ENCODE assay signal across 9 mouse cellular contexts in the genomic region with DNA sequence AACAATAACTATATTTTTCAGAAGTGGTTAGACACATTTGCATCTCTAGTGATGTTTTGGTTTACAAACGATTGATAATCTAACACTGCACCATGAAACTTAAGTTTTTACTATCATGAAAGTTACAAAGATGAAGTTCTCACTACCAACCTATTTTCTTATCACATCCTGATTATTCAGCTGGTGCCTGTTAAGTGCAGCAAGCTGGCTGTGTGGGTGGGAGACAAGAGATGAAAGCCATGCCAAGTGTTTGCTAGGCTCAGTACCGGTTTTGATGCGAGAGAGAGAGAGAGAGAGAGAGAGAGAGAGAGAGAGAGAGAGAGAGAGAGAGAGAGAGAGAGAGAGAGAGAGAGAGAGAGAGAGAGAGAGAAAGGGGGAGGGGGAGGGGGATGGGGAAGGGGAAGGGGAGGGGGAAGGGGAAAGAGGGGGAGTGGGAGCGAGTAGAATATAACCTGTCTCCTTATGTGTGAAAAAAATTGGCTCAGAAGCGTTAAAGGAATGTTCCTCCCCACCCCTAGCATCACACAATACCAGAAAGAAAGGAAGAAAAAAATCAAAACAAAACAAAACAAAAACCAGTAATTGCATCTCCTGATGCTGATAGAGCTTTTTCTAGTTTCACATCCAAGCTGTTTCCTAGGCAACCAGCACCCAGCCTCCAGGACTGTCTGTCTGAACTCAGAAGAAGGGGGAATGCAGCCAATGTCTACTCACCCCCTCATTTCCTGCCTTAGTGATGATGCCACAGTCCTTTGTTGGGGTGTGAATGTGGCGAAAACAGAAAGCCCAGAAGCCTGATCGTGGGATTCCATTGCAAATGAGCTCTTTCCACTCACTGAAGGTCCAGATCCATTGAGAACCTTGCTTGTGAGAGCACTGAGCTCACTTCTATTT. TPM values are rescaled to one million over a fixed set of nuclear protein-coding genes. Genes with fewer than 3 reads are reported as not detected.
DNase-seq lines count a peak whose midpoint lies in the region; ATAC-seq lines count a peak whose summit lies in the region.
"Had no signal": no experiment of that assay in that cellular context is flagged by ENCODE, and none has a peak within 500 bp of the region (broad histone marks: within the 10 kb centered on the region; RNA-seq: fewer than 3 reads in every experiment).

No protein-coding gene starts in this region.

- peak overlapping the region; percentile 17; the same call in 1 of the 2 replicates for H3K27ac ChIP-seq in limb, embryonic 15.5 days
- H3K27ac ChIP-seq in limb, embryonic 10.5 days: no peak overlapping the region
- 0 out of 2 replicates have a peak overlapping the region, but pooled peaks have one; percentile 28 for H3K27ac ChIP-seq in embryonic facial prominence, embryonic 15.5 days (replicated peaks)
- peak overlapping the region; percentile 59 for H3K27ac ChIP-seq in hindbrain, embryonic 11.5 days (ENCODE audit: low read depth, low read length)
- H3K27ac ChIP-seq in lung, embryonic 16.5 days (ENCODE audit: low read length): peak overlapping the region; percentile 68

- no peak overlapping the region for H3K9ac ChIP-seq in limb, embryonic 15.5 days
- no peak overlapping the region for H3K9ac ChIP-seq in embryonic facial prominence, embryonic 15.5 days
- no peak overlapping the region for H3K9ac ChIP-seq in hindbrain, embryonic 11.5 days (ENCODE audit: low read depth, low read length)
- H3K9ac ChIP-seq in lung, embryonic 16.5 days (ENCODE audit: low read length): no peak overlapping the region

- H3K9me3 ChIP-seq in limb, embryonic 15.5 days: no peaks in the 10 kb centered on the region
- no peaks in the 10 kb centered on the region for H3K9me3 ChIP-seq in limb, embryonic 10.5 days (replicated peaks)
- H3K9me3 ChIP-seq in embryonic facial prominence, embryonic 15.5 days (replicated peaks): no peaks in the 10 kb centered on the region
- H3K9me3 ChIP-seq in hindbrain, embryonic 11.5 days (ENCODE audit: control insufficient read depth, low read length): no peaks in the 10 kb centered on the region
- no peaks in the 10 kb centered on the region for H3K9me3 ChIP-seq in lung, embryonic 16.5 days (ENCODE audit: control insufficient read depth, low read length)

- no peaks in the 10 kb centered on the region for H3K36me3 ChIP-seq in limb, embryonic 15.5 days
- H3K36me3 ChIP-seq in limb, embryonic 10.5 days: no peaks in the 10 kb centered on the region
- no peaks in the 10 kb centered on the region for H3K36me3 ChIP-seq in embryonic facial prominence, embryonic 15.5 days
- no peaks in the 10 kb centered on the region for H3K36me3 ChIP-seq in hindbrain, embryonic 11.5 days (ENCODE audit: control insufficient read depth, insufficient read depth, low read length)
- no peaks in the 10 kb centered on the region for H3K36me3 ChIP-seq in lung, embryonic 16.5 days (ENCODE audit: control insufficient read depth, insufficient read depth, low read length)

- H3K4me3 ChIP-seq in limb, embryonic 15.5 days: no peak overlapping the region
- H3K4me3 ChIP-seq in limb, embryonic 10.5 days: no peak overlapping the region
- H3K4me3 ChIP-seq in embryonic facial prominence, embryonic 15.5 days (replicated peaks): no peak overlapping the region
- no peak overlapping the region for H3K4me3 ChIP-seq in hindbrain, embryonic 11.5 days (ENCODE audit: low read depth, low read length)
- no peak overlapping the region for H3K4me3 ChIP-seq in lung, embryonic 16.5 days (ENCODE audit: low read length)

- no peak for DNase-seq in limb, embryonic 10.5 days (ENCODE audit: low spot score)
- peak; percentile 62 for DNase-seq in hindbrain, embryonic 11.5 days (ENCODE audit: low spot score)
- peak; percentile 86 to 94 for DNase-seq in right cerebral cortex, postnatal 10 days (ENCODE audit: low spot score in 2 of 2)
- DNase-seq in gastrocnemius, postnatal 25 days: no peak
- no peak for DNase-seq in kidney, adult 9 months

- H3K27me3 ChIP-seq in limb, embryonic 15.5 days: no peaks in the 10 kb centered on the region
- H3K27me3 ChIP-seq in limb, embryonic 10.5 days (ENCODE audit: low read depth, poor library complexity, severe bottlenecking): no peaks in the 10 kb centered on the region
- H3K27me3 ChIP-seq in embryonic facial prominence, embryonic 15.5 days: no peaks in the 10 kb centered on the region
- H3K27me3 ChIP-seq in hindbrain, embryonic 11.5 days (ENCODE audit: control insufficient read depth, insufficient read depth, low read length): no peaks in the 10 kb centered on the region
- no peaks in the 10 kb centered on the region for H3K27me3 ChIP-seq in lung, embryonic 16.5 days (ENCODE audit: control insufficient read depth, insufficient read depth, low read depth, low read length)

- H3K4me1 ChIP-seq in limb, embryonic 15.5 days: 0 out of 2 replicates have a peak, but pooled peaks cover 4% of the 10 kb centered on the region
- peaks cover 3% of the 10 kb centered on the region; the same call in 1 of the 2 replicates for H3K4me1 ChIP-seq in limb, embryonic 10.5 days
- no peaks in the 10 kb centered on the region; the same call in 1 of the 2 replicates for H3K4me1 ChIP-seq in embryonic facial prominence, embryonic 15.5 days
- no peaks in the 10 kb centered on the region; the same call in 1 of the 2 replicates for H3K4me1 ChIP-seq in hindbrain, embryonic 11.5 days (replicated peaks; ENCODE audit: control insufficient read depth, insufficient read depth, low read length)
- H3K4me1 ChIP-seq in lung, embryonic 16.5 days (replicated peaks; ENCODE audit: control insufficient read depth, insufficient read depth, low read length): peaks cover 11% of the 10 kb centered on the region; the same call in 1 of the 2 replicates

- no peak overlapping the region for H3K4me2 ChIP-seq in limb, embryonic 15.5 days
- no peak overlapping the region for H3K4me2 ChIP-seq in embryonic facial prominence, embryonic 15.5 days (replicated peaks)
- no peak overlapping the region for H3K4me2 ChIP-seq in hindbrain, embryonic 11.5 days (replicated peaks; ENCODE audit: low read depth, low read length)
- H3K4me2 ChIP-seq in lung, embryonic 16.5 days (ENCODE audit: low read depth, low read length): peak overlapping the region; percentile 24

- 47% methylated on average over 7 of the region's 7 CpGs for WGBS in limb, embryonic 15.5 days
- 53% methylated on average over 7 of the region's 7 CpGs for WGBS in limb, embryonic 10.5 days
- 39% methylated on average over 7 of the region's 7 CpGs for WGBS in embryonic facial prominence, embryonic 15.5 days
- WGBS in hindbrain, embryonic 11.5 days: 33% methylated on average over 6 of the region's 7 CpGs
- 30% methylated on average over 6 of the region's 7 CpGs for WGBS in lung, embryonic 16.5 days

- ATAC-seq in limb, embryonic 15.5 days (ENCODE audit: insufficient number of reproducible peaks, low FRiP score, low TSS enrichment, low read depth): no peak
- no peak for ATAC-seq in embryonic facial prominence, embryonic 15.5 days (ENCODE audit: insufficient number of reproducible peaks, low FRiP score, low TSS enrichment, low read depth)
- ATAC-seq in hindbrain, embryonic 11.5 days (ENCODE audit: low FRiP score): peak; percentile 95
- peak; percentile 82 for ATAC-seq in lung, embryonic 16.5 days (ENCODE audit: low read depth)

RNA-seq across cellular contexts. Expression of gene Tubb2a, which starts 18.0 kb away (rescaled TPM):
- 188 and 249 TPM in 2 replicates for polyA plus RNA-seq in limb, embryonic 15.5 days (2015; fragmentation: Nextera tagmentation; extraction: Ambion mirVana)
- 44.3 and 44.7 TPM in 2 replicates for polyA plus RNA-seq in limb, embryonic 10.5 days (2016; fragmentation: Nextera tagmentation; extraction: Ambion mirVana)
- polyA plus RNA-seq in embryonic facial prominence, embryonic 15.5 days (2015; fragmentation: Nextera tagmentation; extraction: Ambion mirVana): 208 and 211 TPM in 2 replicates
- 422 and 447 TPM in 2 replicates for polyA plus RNA-seq in hindbrain, embryonic 11.5 days (2014; fragmentation: Nextera tagmentation; extraction: Ambion mirVana)
- 185 and 193 TPM in 2 replicates for polyA plus RNA-seq in lung, embryonic 16.5 days (2015; fragmentation: Nextera tagmentation; extraction: Ambion mirVana)
- 10 to 100 TPM; 13.6 to 14.8 TPM for total RNA-seq in gastrocnemius, postnatal 25 days (2021)

RNA-seq across cellular contexts. Expression of gene Tubb2b, which starts 34.5 kb away (rescaled TPM):
- 33.5 and 34.5 TPM in 2 replicates for polyA plus RNA-seq in limb, embryonic 15.5 days (2015; fragmentation: Nextera tagmentation; extraction: Ambion mirVana)
- 11.7 and 15.6 TPM in 2 replicates for polyA plus RNA-seq in limb, embryonic 10.5 days (2016; fragmentation: Nextera tagmentation; extraction: Ambion mirVana)
- polyA plus RNA-seq in embryonic facial prominence, embryonic 15.5 days (2015; fragmentation: Nextera tagmentation; extraction: Ambion mirVana): 55.4 and 56.9 TPM in 2 replicates
- polyA plus RNA-seq in hindbrain, embryonic 11.5 days (2014; fragmentation: Nextera tagmentation; extraction: Ambion mirVana): 318 and 341 TPM in 2 replicates
- polyA plus RNA-seq in lung, embryonic 16.5 days (2015; fragmentation: Nextera tagmentation; extraction: Ambion mirVana): 18.9 and 19.4 TPM in 2 replicates
- 1 to 10 TPM; 2.3 to 3.6 TPM for total RNA-seq in gastrocnemius, postnatal 25 days (2021)
- total RNA-seq: hematopoietic stem cell, adult 5-6 weeks had no signal

RNA-seq across cellular contexts. Expression of gene Bphl, which starts 58.4 kb away (rescaled TPM):
- 38.9 and 45.0 TPM in 2 replicates for polyA plus RNA-seq in limb, embryonic 15.5 days (2015; fragmentation: Nextera tagmentation; extraction: Ambion mirVana)
- 30.6 and 33.6 TPM in 2 replicates for polyA plus RNA-seq in limb, embryonic 10.5 days (2016; fragmentation: Nextera tagmentation; extraction: Ambion mirVana)
- polyA plus RNA-seq in embryonic facial prominence, embryonic 15.5 days (2015; fragmentation: Nextera tagmentation; extraction: Ambion mirVana): 51.2 and 72.1 TPM in 2 replicates
- 30.3 and 31.1 TPM in 2 replicates for polyA plus RNA-seq in hindbrain, embryonic 11.5 days (2014; fragmentation: Nextera tagmentation; extraction: Ambion mirVana)
- 70.6 and 80.8 TPM in 2 replicates for polyA plus RNA-seq in lung, embryonic 16.5 days (2015; fragmentation: Nextera tagmentation; extraction: Ambion mirVana)
- total RNA-seq in gastrocnemius, postnatal 25 days (2021): 10 to 100 TPM; 23.7 TPM

Comparison
In these comparisons a context has a peak if more than half of its experiments do, and no peak if none do; other contexts are left out.
1. ATAC-seq: peak in hindbrain, embryonic 11.5 days (single experiment) and lung, embryonic 16.5 days (single experiment); none in limb, embryonic 15.5 days (single experiment) and embryonic facial prominence, embryonic 15.5 days (single experiment).
2. DNase-seq: peak in hindbrain, embryonic 11.5 days (single experiment) and right cerebral cortex, postnatal 10 days (2 of 2); none in limb, embryonic 10.5 days (single experiment), gastrocnemius, postnatal 25 days (single experiment) and kidney, adult 9 months (single experiment).